Mouse (Mus musculus) CD8-positive naive resting alpha-beta T cell, adult 2 months (primary cell): ENCODE results near the gene Shisal2b.
"Not testable (repeated sequence)": the region's sequence is repeated elsewhere in the genome, so short reads cannot be mapped to it uniquely, and the experiment has no call there.

ENCODE experiments used
- DNase-seq, 2 experiments: peaks; one replicate each; pipeline ENCODE4 v3.0.0; 2022; ENCODE audit warnings: low read depth in 2 of 2, low spot score in 2 of 2

Gene Shisal2b

DNA sequence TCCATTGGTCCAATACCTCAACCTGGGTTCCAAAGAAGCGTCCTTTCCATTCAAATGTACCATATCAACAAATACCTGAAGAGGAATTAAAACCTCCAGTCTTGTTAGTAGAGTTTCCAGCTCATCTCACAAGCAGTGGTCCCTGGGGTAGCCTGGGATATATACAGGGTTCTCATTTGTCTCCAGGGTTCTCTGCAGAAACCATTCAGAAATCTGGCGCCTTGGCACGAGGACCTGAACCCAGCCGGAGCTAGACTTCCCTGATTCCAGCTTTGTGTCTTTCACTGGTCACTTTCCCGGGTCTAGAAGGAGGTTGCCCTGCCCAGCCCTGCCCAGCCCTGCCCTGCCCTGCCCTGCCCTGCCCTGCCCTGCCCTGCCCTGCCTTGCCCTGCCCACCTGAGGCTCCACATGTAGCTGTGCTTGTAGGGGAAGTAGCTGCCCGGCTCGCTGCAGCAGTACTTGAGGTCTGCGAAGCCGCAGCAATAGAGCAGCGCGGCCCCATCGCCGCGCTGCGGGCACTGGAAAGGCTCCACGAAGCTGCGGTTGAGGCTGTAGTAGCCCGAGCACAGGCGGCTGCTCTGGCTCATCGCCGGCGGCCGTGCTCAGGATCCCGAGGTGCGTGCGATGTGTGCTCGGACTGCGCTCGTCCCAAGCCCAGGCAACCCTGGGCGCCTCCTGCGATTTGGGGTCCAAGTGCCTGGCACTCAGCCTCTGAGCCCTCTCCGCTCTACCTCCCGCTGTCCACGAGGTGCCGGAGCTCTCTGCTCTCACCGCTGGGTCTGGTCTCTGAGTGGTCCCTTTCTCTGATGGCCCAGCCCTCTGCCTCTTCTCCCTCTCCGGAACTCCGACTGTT, at the start of gene Shisal2b:
Shisal2b (minus strand) TSS at position 767 of the 853 bp plus-strand sequence.
- no peak for DNase-seq

DNA sequence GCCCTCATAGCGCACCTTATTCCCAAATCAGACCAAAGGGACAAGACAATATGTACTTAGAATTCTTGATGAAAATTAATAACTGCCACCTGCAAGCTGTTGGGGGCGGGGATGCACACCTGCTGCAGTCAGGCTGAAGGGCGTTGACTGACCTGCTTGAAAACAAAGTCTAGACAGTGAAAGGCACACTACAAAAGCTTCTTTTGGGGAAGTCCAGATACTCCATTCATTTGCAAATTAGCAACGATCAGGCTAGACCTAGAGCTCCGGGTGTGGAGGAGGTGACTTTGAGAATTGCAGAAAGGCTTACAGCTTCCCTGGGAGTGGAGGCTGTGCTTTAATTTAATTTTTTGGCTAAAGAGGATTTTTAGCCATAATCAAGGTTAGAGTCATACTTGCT, 47.9 kb upstream of the Shisal2b start:
- not testable (repeated sequence) for DNase-seq

DNA sequence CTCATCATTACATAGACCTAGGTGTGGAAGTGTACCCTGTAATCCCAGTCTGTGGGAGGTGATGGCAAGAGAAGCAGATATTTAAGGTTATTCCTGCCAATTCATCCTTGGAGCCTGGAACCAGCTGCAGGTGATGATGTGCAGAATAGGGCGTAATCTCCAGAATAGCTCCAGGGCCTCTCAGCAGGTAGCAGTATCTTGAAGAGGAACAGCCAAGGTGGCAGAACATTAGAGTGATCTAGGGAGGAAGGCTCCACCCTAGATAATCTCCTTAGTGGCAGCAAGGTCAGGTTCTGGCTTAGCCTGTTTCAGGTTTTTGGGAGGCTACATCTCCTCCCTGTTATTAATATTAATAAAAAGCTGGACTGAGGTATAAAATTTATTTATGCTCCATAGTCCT, 47.3 kb upstream of the Shisal2b start:
- DNase-seq: not testable (repeated sequence)

DNA sequence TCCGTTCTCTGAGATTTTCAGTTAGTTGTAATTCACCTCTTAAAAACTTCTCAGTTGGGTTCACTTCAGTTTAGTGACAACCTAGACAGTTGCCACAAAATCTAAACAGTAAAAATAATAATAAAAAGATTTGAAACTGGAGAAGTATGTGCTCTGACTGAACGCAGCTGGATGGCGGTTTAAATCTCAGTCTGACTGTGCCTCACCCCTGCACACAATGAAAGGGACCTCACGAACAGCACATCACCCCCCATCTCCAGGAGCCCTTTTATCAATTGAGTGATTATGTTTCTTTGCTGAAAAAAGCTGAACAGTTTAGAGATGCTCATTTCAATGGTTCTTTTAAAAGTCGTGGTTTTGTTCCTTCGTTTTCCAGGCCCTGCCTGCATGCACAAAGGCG, 45.0 kb upstream of the Shisal2b start:
- no peak for DNase-seq

DNA sequence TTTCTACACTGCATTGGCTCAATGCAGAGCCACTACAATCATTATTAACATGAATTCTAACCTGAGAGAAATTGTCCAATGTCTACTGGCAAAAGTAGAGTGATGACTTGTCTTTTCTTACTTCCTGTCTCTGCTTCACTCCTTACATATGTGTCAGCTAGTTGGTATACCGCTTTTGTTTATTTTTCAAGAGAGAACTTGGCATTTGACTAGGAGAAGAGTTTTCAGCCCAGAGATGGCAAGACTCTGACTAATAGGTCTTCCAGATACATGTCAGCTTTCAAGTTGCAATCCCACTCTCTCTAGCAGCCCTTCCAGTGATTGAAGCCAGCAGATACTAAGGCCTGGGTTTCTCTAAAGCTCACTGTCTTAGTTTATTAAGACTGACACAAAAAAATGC, 31.1 kb upstream of the Shisal2b start:
- DNase-seq: no peak

DNA sequence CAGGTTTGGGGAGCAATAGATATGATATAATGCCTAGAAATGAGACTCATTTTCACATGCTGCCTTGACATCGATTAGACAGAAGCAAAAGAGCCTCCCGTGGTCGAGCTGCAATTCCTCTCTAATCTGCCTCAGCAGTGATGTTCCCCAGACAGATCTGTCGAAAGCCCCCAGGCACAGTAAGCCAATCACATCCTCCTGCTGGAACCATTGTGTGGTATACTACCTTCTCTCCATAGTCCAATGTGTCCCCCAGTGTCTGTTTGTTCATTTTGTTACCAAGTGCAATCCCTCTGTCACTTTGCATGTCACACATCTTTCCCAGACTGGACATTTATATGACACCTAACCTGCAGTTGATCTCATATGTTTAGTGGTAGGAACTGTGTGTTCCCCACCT, 28.6 kb upstream of the Shisal2b start:
- no peak for DNase-seq

DNA sequence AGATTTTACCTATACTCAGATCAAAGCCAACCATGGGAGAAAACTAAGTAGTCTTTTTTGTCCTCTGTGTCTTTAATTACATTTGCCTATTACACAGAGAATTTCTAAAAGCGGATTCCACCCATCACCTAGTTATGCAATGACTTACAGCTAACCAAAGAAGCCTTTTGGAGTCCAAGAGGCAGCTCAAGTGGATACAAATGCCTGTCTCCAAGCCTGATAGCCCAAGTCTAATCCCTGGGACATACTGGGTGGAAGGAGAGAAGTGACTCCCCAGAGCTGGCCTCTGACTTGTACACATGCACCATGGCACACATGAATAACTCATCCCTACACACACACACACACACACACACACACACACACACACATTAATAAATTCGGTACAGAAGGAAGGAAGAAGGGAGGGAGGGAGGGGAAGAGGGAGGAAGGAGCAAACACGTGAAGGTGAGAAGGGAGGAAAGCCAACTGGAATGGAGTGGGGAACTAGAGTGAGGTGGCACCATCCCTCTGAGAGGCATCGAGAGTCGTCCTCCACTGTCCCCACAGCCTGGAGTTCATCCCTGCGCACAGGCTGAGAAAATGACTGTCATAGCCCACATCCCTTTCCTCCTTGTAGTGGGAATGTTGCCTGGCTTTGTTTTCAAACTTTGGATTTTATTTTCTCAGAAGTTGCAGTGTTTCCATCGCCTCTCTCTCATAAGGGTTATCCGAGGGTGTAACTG, 22.8 kb upstream of the Shisal2b start:
- DNase-seq: no peak

DNA sequence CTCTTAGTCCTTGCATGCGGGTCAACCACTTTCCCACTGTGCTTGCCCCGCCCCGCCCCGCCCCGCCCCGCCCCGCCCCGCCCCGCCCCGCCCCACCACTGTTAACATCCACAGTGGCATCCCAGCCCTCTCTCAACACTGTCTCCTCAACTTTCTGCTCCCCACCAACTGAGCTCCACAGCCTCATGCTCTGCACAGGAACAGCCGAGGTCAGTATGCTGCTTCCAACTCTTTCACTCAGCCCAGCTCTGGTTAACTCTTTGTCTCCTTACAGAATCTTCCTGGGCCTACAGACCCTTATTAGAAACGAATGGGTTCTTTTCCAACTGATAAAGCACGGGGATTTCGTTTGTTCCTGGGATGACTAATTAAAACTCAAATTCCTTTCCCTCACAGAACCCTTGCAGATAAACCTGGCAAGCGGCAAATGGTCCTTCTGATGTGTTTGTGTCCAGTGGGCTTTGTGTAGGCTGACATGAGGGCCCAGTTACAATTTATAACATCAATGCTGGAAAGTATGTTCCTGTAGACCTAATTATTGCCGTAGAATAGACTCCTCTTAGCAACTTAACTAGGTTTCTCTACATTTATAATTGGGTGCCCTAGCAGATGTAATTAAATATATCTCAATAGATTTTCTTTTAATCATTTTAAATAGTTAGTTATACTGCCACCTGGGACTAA, 20.0 kb upstream of the Shisal2b start:
- DNase-seq: no peak

DNA sequence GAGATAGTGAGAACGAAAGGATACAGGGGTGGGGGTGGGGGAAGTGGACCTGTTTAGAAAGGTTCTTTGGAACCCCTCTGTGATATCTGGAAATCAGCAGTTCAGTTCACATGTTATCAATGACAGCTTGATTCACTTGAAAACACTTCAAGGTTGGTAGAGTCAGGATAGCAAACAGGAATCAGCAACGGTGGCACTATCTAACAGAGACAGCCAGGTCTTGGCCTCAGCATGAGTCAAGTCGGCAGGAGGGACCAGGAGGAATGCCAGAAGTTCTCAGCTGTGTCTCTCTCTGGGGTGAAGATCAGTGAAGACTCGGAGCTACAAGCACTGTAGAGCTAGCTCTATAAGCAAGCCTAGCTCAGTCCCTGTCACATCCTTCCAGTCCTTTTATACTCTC, 14.8 kb upstream of the Shisal2b start:
- no peak for DNase-seq

DNA sequence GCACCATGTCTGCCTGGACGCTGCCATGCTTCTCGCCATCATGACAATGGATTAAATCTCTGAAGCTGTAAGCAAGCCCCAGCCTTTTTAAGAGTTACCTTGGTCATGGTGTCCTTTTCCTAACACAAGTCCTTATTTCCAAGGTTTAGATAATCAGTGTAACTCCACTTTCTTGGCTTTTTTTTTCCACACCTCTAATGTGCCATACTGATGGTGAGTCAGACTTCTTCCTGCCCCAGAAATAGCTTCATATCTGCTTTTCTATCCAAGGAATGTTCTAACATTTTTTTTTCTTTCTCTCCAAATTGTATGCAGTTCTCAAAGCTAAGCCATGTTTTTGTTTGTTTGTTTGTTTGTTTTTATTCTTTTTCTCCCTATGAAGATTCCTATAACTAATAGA, 6.2 kb upstream of the Shisal2b start:
- DNase-seq: no peak

DNA sequence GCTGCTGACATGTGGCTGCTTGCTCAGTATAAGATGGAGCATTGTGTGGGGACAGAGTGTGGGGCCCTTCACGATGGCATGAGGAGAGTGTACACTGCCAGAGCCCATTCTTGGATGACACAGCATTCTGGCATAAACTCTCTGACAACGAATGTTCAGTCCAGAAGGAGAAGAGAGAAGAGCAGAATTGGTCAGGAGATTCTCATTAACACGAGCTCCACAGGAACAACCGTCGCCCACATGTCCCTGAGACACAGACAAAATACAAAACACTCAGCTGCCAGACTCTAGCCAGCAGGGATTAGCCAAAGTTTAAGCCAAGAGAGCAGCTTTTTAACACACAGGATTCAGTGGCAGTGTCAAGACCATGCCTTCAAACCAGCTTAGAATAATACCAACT, 3.0 kb upstream of the Shisal2b start:
- DNase-seq: no peak

DNA sequence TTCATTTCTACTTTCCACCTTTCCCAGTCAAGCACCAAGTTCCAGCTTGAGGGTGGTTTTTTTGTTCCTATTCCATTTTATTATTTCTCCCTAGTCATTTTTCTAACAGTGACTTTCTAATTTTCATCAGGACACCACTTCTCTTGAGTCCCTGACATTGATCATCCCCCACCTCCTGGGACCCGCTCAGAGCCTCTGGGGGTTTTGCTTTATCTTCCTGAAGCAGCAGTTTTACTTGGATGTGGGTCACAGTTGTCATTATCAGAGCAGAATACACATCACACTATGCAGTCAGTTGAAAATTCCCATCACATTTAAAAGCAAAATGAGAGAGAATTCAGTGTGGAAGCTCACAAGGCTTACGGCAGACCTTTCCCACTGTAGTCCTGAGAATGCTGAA, 10.0 kb downstream of the Shisal2b start:
- no peak for DNase-seq

DNA sequence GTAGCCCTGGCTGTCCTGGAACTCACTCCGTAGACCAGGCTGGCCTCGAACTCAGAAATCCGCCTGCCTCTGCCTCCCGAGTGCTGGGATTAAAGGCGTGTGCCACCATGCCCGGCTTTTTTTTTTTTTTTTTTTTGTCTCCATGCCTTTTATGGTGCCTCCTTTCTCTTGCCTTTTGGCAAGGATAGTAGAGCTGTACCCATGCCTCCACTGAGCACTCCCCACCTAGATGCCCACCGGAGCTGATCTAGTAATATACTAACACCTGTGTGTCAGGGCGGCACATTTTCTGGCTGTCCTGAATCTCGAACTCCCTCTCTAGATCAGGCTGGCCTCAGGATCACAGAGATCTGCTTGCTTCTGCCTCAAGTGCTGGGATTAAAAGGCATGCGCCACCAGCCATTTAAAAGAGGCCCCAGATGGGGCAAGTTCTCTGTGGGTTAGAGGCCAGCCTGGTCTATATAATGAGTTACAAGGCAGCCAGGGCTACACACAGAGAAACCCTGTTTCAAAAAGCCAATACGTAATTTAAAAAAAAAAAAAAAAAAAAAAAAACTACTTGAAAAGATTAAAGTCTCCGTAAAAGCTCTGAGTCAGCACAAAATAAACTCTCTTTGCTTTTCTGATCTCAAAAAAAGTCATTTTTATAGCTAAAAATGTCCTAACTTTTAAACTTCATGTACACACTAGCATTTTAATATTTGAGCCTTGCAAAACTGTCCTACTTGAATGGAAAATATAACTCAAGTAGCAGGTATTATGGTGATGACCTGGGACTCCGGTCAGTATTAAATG, 20.2 kb downstream of the Shisal2b start:
- no peak for DNase-seq

DNA sequence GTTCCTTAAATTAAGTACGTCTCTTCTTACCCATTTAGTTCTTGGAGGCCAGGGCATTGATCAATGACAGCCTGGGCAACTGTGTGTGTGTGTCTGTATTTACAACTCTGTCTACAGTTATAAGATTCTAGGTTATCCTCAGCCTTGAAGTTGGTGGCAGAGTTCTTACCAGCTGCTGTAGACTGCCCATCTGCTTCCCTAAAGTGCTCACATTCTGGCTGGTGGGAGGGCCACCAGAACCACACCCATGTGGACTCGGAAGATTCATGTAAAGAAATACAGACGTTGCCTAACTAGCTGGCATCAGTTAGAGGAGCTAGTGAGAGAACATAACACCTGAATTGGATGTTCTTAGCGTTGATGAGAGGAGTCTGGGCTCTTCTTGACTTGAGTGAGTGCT, 21.8 kb downstream of the Shisal2b start:
- no peak for DNase-seq

DNA sequence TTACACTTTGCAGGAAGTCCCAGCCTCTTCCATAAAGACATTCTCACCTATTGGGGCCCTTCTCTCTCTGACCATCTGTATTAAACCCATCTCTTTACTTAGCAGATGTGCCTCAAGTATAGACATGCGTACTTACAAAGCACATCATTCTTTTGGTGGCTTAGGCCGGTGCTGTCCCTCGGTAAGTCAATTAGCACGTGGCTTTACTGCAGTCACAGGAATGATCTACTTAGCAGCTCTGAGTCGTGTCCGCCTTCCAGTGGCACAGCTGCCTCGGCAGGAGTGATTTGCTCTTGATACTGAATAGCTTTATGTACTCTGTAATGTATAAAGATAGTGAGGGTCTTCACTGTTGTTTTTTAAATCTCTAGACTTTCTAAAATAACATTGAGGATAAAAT, 26.1 kb downstream of the Shisal2b start:
- no peak for DNase-seq

DNA sequence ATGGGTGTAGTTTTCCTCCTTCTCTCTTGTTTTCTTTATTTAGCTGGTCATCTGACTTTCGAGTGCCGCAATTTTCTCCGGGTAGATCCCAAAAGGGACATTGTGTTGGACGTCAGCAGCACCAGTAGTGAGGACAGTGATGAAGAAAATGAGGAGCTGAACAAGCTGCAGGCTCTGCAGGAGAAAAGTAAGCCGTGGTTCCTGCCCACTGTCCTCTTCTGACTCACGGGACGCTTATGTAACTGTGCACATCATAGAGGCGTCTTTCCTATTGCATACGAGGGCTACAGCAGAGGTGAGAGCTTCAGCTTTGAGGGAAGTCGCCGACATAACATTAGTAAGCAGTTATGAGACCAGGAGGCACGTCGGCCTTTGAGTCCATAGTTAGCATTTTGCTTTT, 30.9 kb downstream of the Shisal2b start:
- no peak for DNase-seq

DNA sequence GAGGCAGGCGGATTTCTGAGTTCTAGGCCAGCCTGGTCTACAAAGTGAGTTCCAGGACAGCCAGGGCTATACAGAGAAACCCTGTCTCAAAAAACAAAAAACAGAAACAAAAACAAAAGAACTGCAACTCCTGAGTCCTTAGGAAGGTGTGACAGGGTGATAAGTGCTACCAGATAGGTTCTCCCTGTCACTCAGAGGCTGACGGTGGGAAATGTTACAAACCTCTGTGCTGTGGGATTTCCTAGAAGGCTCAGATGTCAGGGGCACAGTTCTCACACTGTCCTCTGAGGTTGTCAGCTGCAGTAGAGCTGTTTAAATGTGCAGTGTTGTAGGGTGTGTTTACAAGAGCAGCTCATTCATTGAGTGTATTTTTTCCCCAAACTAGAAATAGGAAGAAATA, 38.2 kb downstream of the Shisal2b start:
- DNase-seq: no peak

DNA sequence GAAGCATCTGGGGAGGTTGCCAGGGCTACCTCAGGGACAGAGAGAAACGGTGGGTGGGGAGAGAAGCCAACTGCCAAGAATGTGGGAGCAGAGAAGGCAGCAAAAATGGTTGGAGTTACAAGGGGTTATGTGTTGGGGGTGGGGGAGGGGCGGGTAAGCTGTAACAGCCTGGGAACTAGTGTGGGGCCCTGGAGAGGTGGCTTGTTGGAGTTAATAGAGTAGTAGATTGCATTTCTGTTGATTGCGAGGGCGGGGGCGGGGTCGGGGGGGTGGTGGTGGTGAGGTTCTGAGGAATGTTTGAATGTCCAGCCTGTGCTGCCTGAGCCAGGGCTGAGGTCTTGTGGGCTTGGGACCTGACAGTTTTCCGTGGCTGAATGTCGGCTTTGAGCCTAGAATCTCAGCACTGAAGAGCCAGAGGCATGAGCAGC, 41.3 kb downstream of the Shisal2b start:
- no peak for DNase-seq

DNA sequence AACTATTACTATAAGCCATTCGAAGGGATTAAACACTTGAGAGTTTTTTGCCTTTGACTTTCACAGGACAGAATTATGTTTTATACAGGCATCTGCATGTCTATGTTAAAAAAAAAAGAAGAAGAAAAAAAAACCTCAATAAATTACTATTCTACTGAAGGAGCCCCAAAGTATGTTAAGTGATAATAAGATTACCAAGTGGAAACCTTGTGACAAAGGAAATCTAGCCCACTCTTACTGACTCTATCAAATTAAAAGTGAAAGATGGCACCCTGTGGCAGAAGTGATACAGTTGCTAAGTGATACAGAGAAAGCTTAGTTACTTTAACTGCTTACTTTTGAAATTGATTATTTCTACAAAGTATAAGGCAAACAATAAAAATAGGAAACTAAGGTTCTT, 41.8 kb downstream of the Shisal2b start:
- DNase-seq: no peak

DNA sequence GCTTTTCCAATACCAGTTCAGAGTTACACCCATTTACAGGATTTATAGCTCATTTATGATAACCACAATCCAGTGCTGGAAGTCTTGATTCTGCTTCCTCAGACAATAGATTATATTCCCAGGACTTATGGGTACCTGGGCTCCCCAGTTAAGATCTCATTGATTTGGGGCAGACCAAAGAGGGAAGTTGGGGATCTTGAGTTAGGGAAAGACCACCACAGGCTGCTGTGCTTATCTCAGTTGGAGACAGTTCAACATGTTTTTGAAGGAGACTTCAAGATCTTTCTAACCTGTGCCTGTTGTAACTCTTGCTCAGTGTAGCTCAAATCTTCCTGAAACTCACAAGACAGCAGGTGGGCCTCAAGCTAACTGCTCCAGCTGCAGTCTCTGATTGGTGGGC, 42.5 kb downstream of the Shisal2b start:
- DNase-seq: no peak

DNA sequence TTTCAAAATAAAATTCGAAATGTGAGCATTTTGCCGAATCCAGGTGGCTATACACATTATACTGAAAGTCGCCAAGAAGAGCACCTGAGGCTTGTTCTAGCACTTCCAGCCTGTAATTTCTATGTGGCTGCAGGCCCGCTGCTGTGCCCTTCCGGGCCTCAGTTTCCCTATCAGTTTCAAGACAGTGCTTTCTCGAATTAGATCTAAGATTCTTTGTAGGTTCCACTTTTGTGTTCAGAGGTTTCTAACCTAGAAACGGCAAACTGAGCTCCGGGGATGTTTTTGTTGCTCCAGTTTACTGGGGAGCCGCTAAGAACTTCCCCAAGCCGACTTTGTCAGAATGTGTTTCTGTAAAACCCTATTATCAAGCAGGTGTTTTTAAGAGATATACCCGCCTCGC, 46.0 kb downstream of the Shisal2b start:
- DNase-seq: no peak
